Mouse (Mus musculus): ENCODE results near the gene Colec11.

The Colec11 gene

GRCm38 (mm10) chr12:28603494-28603893 lies 19.7 kb downstream of the Colec11 start:
- no peak for DNase-seq (ENCODE audit: low spot score in 2 of 2)

GRCm38 (mm10) chr12:28602259-28602658 lies 20.9 kb downstream of the Colec11 start:
- peak; percentile 51 to 60 for DNase-seq (ENCODE audit: low spot score in 2 of 2)

GRCm38 (mm10) chr12:28598526-28598991 lies 24.6 kb downstream of the Colec11 start:
- DNase-seq (ENCODE audit: low spot score in 2 of 2): no peak

- no peak for DNase-seq (ENCODE audit: low spot score in 2 of 2)
Observed at GRCm38 (mm10) chr12:28598110-28598509, 25.1 kb downstream of the Colec11 start.

- DNase-seq (ENCODE audit: low spot score in 2 of 2): no peak
Observed at GRCm38 (mm10) chr12:28597699-28598098, 25.5 kb downstream of the Colec11 start.

GRCm38 (mm10) chr12:28596851-28597250 lies 26.3 kb downstream of the Colec11 start:
- no peak for DNase-seq (ENCODE audit: low spot score in 2 of 2)

GRCm38 (mm10) chr12:28590428-28590827 lies 32.7 kb downstream of the Colec11 start:
- DNase-seq (ENCODE audit: low spot score in 2 of 2): no peak

- DNase-seq (ENCODE audit: low spot score in 2 of 2): peak; percentile 78 to 82
Observed at GRCm38 (mm10) chr12:28589090-28589868, 33.9 kb downstream of the Colec11 start.

- DNase-seq (ENCODE audit: low spot score in 2 of 2): no peak
Observed at GRCm38 (mm10) chr12:28587949-28588348, 35.2 kb downstream of the Colec11 start.

GRCm38 (mm10) chr12:28584036-28584435 lies 39.1 kb downstream of the Colec11 start:
- DNase-seq (ENCODE audit: low spot score in 2 of 2): no peak

GRCm38 (mm10) chr12:28582423-28582822 lies 40.8 kb downstream of the Colec11 start, which contains the start of gene Allc:
Gene Allc, minus strand, starts transcription at chr12:28582523.
- DNase-seq (ENCODE audit: low spot score in 2 of 2): no peak

GRCm38 (mm10) chr12:28579132-28579531 lies 44.0 kb downstream of the Colec11 start:
- no peak for DNase-seq (ENCODE audit: low spot score in 2 of 2)

- DNase-seq (ENCODE audit: low spot score in 2 of 2): no peak
Observed at GRCm38 (mm10) chr12:28578147-28578546, 45.0 kb downstream of the Colec11 start.

- no peak for DNase-seq (ENCODE audit: low spot score in 2 of 2)
Observed at GRCm38 (mm10) chr12:28575366-28576070, 47.7 kb downstream of the Colec11 start.

- DNase-seq (ENCODE audit: low spot score in 2 of 2): no peak
Observed at GRCm38 (mm10) chr12:28572241-28572640, 50.9 kb downstream of the Colec11 start.

GRCm38 (mm10) chr12:28552299-28552698 lies 70.9 kb downstream of the Colec11 start, which contains the start of gene Dcdc2c:
Gene Dcdc2c, minus strand, starts transcription at chr12:28552399.
- no peak for DNase-seq (ENCODE audit: low spot score in 2 of 2)

GRCm38 (mm10) chr12:28551775-28552174 lies 71.4 kb downstream of the Colec11 start:
- no peak for DNase-seq (ENCODE audit: low spot score in 2 of 2)

- DNase-seq (ENCODE audit: low spot score in 2 of 2): no peak
Observed at GRCm38 (mm10) chr12:28548887-28549286, 74.3 kb downstream of the Colec11 start.

Measured in heart, adult 9 months (tissue).